Mouse (Mus musculus) left cerebral cortex, postnatal 4 days (tissue): ENCODE data around the gene Cd300c2. TPM values are rescaled to one million over a fixed set of nuclear protein-coding genes. Genes with fewer than 3 reads are reported as not detected.
"Not testable (repeated sequence)": the region's sequence is repeated elsewhere in the genome, so short reads cannot be mapped to it uniquely, and the experiment has no call there.

ENCODE experiments used
- DNase-seq: peaks from one replicate; pipeline ENCODE4 v3.0.0-alpha.2; 2022
- intact Hi-C: fragments of 180-260 bp; cut with DNase I; formaldehyde crosslinking; loops from one replicate; pipeline ENCODE4 v1.15.1; 2025
- total RNA-seq, 2 experiments: library from RNA; stranded (reverse); gene quantifications; 2 replicates each; pipeline ENCODE4 v1.2.3; 2021

Cd300c2 gene
- total RNA-seq: 1 to 10 TPM in 1 of 2 experiments, under 1 TPM in 1; 0.70 to 1.3 TPM

DNA sequence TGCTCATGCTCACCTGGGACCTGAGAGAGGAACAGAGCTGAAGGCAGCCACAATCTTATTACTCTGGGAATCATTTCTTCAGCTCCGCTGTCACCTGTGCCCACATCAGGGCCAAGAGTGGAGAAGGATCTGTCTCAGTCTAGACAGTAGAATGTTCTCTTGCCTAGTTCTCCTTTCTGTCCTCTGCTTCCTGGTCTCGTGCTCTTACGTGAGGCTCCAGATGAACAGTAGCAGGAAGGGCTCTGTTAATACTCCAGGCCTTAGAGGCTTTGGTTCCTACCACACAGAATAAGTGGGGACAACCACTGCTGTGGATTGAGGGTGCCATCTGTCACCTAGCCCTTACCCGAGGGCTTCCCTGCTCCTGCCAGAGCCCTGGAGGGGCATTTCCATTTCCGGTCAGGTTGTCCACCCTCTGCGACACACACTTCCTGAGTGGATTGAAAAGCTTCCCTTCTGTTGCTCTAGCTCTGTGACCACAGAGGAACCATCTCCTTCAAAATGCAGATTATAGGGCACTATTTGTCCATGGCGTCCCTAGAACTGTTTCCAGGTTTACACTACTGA, at the start of gene Cd300c2:
TSS of gene Cd300c2 (minus strand) at position 407 of the 567 bp plus-strand sequence.
- intact Hi-C loops: no loop called here
- no peak for DNase-seq

DNA sequence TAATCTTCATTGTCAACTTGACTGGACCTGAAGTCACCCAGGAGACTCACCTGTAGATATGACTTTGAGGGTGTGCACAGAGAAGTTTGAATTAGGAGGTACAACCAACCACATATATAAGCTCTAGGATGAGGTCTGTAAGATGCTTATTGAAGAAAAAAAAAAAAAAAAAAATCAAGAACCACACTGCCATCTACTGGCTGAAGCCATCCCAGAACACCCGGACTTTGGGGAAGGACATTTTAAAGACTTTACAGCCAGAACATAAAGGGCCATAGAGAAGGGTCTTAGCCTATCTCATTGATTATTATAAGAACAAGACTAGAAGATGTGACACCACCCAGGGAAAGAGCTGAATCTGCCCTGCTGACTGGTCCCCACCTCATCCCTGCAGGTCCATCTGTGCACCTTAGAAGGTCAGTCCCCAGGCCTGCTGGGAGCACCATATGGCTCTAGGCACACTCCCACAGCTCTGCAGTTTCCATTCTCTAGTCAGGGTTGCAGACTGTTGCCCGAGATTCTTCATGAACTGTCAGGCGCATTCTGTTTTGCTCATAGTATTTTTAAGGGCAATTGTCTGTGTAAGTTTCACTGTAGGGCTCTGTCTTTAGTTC, 47.7 kb upstream of the Cd300c2 start:
- intact Hi-C loops: no loop called here
- DNase-seq: peak; percentile 68

DNA sequence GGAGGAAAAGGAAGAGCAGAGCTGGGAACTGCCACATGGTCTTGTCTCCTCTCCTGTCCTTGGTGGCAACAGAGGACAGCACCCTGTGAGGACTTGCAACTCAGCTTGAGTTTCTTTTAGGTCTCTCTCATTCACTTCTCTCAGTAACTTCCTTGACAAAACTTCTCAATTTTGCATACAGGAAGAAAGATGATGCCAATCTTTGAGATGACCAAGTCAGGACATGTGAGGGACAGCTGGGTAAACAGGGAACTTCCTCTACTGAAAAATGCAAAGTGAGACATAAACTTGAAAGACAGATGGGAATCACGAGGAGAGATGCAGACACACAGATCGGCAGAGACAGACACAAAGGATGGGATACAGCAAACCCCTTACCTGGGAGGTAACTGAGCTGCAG, 46.6 kb upstream of the Cd300c2 start, which contains the start of gene Cd300ld3:
TSS of gene Cd300ld3 (minus strand) at position 151 of the 400 bp plus-strand sequence.
- DNase-seq: no peak
- intact Hi-C loops: no loop called here

DNA sequence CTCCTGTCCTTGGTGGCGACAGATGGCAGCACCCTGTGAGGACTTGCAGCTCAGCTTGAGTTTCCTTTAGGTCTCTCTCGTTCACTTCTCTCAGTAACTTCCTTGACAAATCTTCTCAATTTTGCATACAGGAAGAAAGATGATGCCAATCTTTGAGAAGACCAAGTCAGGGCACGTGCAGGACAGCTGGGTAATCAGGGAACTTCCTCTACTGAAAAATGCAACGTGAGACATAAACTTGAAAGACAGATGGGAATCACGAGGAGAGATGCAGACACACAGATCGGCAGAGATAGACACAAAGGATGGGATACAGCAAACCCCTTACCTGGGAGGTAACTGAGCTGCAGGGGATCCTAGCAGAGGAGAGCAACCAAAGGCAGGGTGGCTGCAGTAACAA, 36.0 kb upstream of the Cd300c2 start, which contains the start of gene Cd300ld5:
TSS of gene Cd300ld5 (minus strand) at position 101 of the 400 bp plus-strand sequence.
- intact Hi-C loops, DNase-seq: not testable (repeated sequence)

DNA sequence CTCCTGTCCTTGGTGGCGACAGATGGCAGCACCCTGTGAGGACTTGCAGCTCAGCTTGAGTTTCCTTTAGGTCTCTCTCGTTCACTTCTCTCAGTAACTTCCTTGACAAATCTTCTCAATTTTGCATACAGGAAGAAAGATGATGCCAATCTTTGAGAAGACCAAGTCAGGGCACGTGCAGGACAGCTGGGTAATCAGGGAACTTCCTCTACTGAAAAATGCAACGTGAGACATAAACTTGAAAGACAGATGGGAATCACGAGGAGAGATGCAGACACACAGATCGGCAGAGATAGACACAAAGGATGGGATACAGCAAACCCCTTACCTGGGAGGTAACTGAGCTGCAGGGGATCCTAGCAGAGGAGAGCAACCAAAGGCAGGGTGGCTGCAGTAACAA, 25.2 kb upstream of the Cd300c2 start, which contains the start of gene Cd300ld4:
TSS of gene Cd300ld4 (minus strand) at position 101 of the 400 bp plus-strand sequence.
- intact Hi-C loops, DNase-seq: not testable (repeated sequence)

DNA sequence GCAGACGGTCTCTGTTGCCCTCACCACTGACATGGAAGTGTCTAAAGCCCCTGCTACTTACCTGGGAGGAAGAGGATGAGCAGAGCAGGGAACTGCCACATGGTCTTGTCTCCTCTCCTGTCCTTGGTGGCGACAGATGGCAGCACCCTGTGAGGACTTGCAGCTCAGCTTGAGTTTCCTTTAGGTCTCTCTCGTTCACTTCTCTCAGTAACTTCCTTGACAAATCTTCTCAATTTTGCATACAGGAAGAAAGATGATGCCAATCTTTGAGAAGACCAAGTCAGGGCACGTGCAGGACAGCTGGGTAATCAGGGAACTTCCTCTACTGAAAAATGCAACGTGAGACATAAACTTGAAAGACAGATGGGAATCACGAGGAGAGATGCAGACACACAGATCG, 14.4 kb upstream of the Cd300c2 start, which contains the start of gene Cd300ld2:
TSS of gene Cd300ld2 (minus strand) at position 101 of the 400 bp plus-strand sequence.
- intact Hi-C loops, DNase-seq: not testable (repeated sequence)

DNA sequence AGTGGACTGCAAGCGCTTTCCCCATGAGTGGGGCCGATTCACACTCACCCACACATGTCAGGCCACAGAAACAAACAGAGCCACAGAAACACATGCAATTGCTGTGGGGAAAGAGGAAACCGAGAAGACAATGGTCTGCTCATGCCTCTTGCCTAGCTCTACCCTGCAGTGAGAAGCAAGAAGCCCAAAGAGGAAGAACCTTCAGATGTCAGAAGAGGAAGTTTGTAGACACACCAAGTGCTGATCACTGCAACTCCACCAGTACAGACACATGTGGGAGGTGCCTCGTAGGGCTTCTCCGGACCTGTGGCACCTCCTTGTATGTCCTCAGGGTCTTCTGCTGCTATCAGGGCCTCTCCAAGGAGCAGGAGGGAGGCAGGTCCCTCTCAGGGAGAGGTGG, 2.4 kb upstream of the Cd300c2 start:
- DNase-seq: no peak
- intact Hi-C loops: no loop called here

DNA sequence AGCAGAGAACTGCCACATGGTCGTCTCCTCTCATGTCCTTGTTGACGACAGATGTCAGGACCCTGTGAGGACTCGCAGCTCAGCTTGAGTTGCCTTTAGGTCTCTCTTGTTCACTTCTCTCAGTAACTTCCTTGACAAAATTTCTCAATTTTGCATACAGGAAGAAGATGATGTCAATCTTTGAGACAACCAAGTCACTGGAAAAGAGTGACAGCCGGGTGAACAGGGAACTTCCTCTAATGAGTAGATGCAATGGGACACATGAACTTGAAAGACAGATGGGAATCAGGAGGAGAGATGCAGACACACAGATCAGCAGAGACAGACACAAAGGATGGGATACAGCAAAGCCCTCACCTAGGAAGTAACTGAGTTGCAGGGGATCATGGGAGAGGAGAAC, 11.9 kb downstream of the Cd300c2 start, which contains the start of gene Cd300ld:
TSS of gene Cd300ld (minus strand) at position 130 of the 400 bp plus-strand sequence.
- DNase-seq: no peak
- intact Hi-C loops: no loop called here

DNA sequence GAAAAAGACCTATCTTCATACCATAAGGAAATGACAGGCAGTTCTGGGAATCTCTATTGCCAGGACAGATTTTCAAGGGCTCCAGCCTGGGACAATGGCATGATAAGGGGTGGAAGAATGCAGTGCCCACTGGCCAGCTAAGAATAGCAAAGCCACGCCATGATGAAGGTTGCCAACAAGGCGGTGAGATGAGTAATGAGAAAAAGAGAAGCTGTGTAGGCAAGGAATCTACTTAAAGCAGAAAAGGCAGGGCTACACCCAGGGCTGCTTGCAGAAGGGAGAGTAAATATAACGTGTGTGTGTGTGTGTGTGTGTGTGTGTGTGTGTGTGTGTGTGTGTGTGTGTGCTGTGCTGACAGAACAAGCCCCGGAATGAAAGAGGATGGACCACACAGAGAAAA, 19.8 kb downstream of the Cd300c2 start:
- no peak for DNase-seq
- intact Hi-C loops: no loop called here

DNA sequence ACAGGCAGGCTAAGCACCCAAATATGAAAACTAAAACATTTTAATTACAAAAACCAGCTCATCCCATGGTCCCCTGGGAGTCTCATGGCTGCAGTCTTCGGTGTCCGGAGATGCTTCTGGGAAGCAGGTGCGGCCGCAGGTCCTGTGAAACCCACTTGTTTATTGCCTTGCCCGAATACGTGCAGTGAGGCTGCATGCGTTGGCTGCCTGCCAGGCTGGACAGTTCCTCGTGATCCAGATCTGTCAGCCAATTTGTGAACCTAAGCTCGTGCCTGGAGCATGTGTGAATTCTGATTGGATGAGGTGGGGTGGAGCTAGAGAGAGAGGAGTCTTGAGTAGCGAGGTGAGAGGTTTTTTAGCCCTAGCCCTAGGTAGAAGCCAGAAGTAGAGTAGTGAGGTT, 29.0 kb downstream of the Cd300c2 start:
- intact Hi-C loops: no loop called here
- DNase-seq: peak; percentile 20

DNA sequence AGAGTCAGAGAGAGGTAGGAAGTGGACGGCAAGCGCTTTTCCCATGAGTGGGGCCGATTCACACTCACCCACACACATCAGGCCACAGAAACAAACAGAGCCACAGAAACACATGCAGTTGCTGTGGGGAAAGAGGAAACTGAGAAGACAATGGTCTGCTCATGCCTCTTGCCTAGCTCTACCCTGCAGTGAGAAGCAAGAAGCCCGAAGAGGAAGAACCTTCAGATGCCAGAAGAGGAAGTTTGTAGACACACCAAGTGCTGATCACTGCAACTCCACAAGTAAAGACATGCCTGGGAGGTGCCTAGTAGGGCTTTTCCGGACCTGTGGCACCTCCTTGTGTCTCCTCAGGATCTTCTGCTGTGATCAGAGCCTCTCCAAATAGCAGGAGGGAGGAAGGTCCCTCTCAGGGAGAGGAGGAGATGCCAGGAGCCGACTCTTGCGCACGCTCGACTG, 32.9 kb downstream of the Cd300c2 start, which contains the start of gene Cd300c:
TSS of gene Cd300c (minus strand) at position 406 of the 456 bp plus-strand sequence.
- intact Hi-C loops: no loop called here
- DNase-seq: no peak

DNA sequence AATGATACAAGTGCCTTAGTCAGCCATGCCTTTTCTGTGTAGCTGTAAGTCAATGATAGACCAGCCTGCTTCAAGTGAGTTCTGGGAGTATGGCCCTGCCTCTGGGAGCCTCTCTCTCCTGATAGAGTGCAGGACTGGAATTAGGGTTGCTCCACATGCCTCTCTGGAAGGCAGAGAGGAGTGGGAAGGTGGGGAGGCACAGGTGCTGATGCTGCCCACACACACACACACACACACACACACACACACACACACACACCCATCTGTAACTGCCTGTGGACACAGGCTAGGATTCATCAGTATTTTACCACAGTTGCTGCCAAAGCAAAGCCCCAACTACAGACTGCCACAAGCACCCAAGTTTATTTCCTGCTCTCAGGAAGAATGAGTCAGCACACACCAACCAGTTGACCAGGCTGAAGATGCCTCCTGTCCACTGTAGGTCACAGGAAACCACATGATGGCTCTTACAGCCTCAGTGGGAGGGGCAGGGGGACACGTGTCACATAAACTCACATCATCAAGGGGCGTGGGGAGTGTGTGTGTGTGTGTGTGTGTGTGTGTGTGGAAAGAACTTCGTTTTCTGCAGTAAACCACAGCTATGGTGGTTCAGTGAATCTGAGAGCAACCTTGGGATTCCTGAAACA, 36.4 kb downstream of the Cd300c2 start:
- no peak for DNase-seq
- intact Hi-C loops: no loop called here

DNA sequence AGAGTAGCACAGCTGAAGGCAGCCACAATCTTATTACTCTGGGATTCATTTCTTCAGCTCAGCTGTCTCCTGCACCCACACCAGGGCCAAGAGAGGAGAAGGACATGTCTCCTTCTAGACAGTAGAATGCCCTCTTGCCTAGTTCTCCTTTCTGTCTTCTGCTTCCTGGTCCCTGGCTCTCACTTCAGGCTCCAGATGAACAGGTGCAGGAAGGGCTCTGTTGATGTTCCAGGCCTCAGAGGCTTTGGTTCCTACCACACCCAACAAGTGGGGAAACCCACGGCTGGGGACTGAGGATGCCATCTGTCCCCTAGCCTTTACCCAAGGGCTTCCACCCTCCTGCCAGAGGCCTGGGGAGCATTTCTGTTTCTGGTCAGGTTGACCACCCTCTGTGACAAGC, 41.3 kb downstream of the Cd300c2 start:
- DNase-seq: no peak
- intact Hi-C loops: no loop called here

Other genes starting within 250 kb of the Cd300c2 start
- gene Kif19a, start 236.5 kb downstream of the Cd300c2 start, total RNA-seq: 1 to 10 TPM; 2.7 to 2.9 TPM
- gene Btbd17, start 205.9 kb downstream of the Cd300c2 start, total RNA-seq: 10 to 100 TPM; 12.5 to 14.7 TPM
- not detected for gene Gpr142, start 203.0 kb downstream of the Cd300c2 start, total RNA-seq
- 1 to 10 TPM; 4.9 to 5.6 TPM for gene Gprc5c, start 150.7 kb downstream of the Cd300c2 start, total RNA-seq
- gene Cd300a, start 111.8 kb downstream of the Cd300c2 start, total RNA-seq: under 1 TPM; 0.44 to 0.54 TPM
- not detected for gene Cd300lb, start 67.5 kb downstream of the Cd300c2 start, total RNA-seq
- gene Cd300c, start 32.7 kb downstream of the Cd300c2 start, total RNA-seq: not detected
- gene Cd300ld, start 12.0 kb downstream of the Cd300c2 start, total RNA-seq: under 1 TPM; 0.12 to 0.14 TPM
- not detected for gene Cd300ld2, start 14.3 kb upstream of the Cd300c2 start, total RNA-seq
- 1 to 10 TPM in 1 of 2 experiments, not detected in 1; 1.0 TPM for gene Cd300ld4, start 25.1 kb upstream of the Cd300c2 start, total RNA-seq
- under 1 TPM; 0.50 to 0.62 TPM for gene Cd300ld5, start 35.9 kb upstream of the Cd300c2 start, total RNA-seq
- under 1 TPM; 0.50 to 0.62 TPM for gene Cd300ld3, start 46.5 kb upstream of the Cd300c2 start, total RNA-seq
- gene Cd300e, start 60.3 kb upstream of the Cd300c2 start, total RNA-seq: not detected
- gene Rab37, start 89.6 kb upstream of the Cd300c2 start, total RNA-seq: under 1 TPM; 0.38 to 0.68 TPM
- under 1 TPM; 0.30 to 0.48 TPM for gene Cd300lf, start 132.1 kb upstream of the Cd300c2 start, total RNA-seq
- 10 to 100 TPM; 38.7 to 41.3 TPM for gene Slc9a3r1, start 161.5 kb upstream of the Cd300c2 start, total RNA-seq
- gene Tmem104, start 185.6 kb upstream of the Cd300c2 start, total RNA-seq: 10 to 100 TPM; 18.1 to 18.2 TPM
- gene Nat9, start 186.0 kb upstream of the Cd300c2 start, total RNA-seq: 10 to 100 TPM; 12.5 to 15.6 TPM